Mouse (Mus musculus): ENCODE results near the gene Rgs3. TPM values are rescaled to one million over a fixed set of nuclear protein-coding genes. Genes with fewer than 3 reads are reported as not detected.

The Rgs3 gene
- total RNA-seq, 2 experiments from 2014 or later, result 25.8 to 27.3 TPM

GRCm38 (mm10) chr4:62636047-62636446 lies 76.4 kb downstream of the Rgs3 start:
- intact Hi-C loops (cut with DNase I), result no loop called here
- no peak for TF ChIP-seq CTCF (IDR thresholded peaks at IDR 0.05)
- no peak overlapping the region for H3K27ac ChIP-seq

GRCm38 (mm10) chr4:62637856-62638604 lies 78.4 kb downstream of the Rgs3 start:
- DNase-seq (ENCODE audit: extremely low spot score in 1 of 2, low spot score in 2 of 2), result no peak
- no peak overlapping the region for H3K4me3 ChIP-seq
- intact Hi-C loops (cut with DNase I), result no loop called here
- TF ChIP-seq CTCF (IDR thresholded peaks at IDR 0.05), result no peak
- no peak overlapping the region for H3K27ac ChIP-seq

More at GRCm38 (mm10) chr4:62636047-62636446, 76.4 kb downstream of the Rgs3 start:
- no peak overlapping the region for H3K4me3 ChIP-seq
- DNase-seq (ENCODE audit: extremely low spot score in 1 of 2, low spot score in 2 of 2), result no peak

- intact Hi-C loops (cut with DNase I), result no loop called here
- H3K27ac ChIP-seq, result peak overlapping the region; percentile 36
Observed at GRCm38 (mm10) chr4:62640496-62641229, 81.0 kb downstream of the Rgs3 start.

GRCm38 (mm10) chr4:62641230-62641589 lies 81.6 kb downstream of the Rgs3 start:
- no peak overlapping the region for H3K4me3 ChIP-seq
- no peak for DNase-seq (ENCODE audit: extremely low spot score in 1 of 2, low spot score in 2 of 2)
- peak overlapping the region; percentile 36 for H3K27ac ChIP-seq
- intact Hi-C loops (cut with DNase I), result no loop called here
- no peak for TF ChIP-seq CTCF (IDR thresholded peaks at IDR 0.05)

More at GRCm38 (mm10) chr4:62640496-62641229, 81.0 kb downstream of the Rgs3 start:
- DNase-seq (ENCODE audit: extremely low spot score in 1 of 2, low spot score in 2 of 2), result no peak
- no peak overlapping the region for H3K4me3 ChIP-seq
- no peak for TF ChIP-seq CTCF (IDR thresholded peaks at IDR 0.05)

GRCm38 (mm10) chr4:62641656-62642055 lies 82.0 kb downstream of the Rgs3 start:
- H3K27ac ChIP-seq, result peak overlapping the region; percentile 36; the same call in 1 of the 2 replicates
- DNase-seq (ENCODE audit: extremely low spot score in 1 of 2, low spot score in 2 of 2), result no peak
- no peak for TF ChIP-seq CTCF (IDR thresholded peaks at IDR 0.05)
- H3K4me3 ChIP-seq, result no peak overlapping the region
- intact Hi-C loops (cut with DNase I), result no loop called here

GRCm38 (mm10) chr4:62643401-62643800 lies 83.8 kb downstream of the Rgs3 start:
- no peak for TF ChIP-seq CTCF (IDR thresholded peaks at IDR 0.05)
- H3K27ac ChIP-seq, result no peak overlapping the region
- intact Hi-C loops (cut with DNase I), result no loop called here
- no peak for DNase-seq (ENCODE audit: extremely low spot score in 1 of 2, low spot score in 2 of 2)
- no peak overlapping the region for H3K4me3 ChIP-seq

GRCm38 (mm10) chr4:62644031-62644793 lies 84.6 kb downstream of the Rgs3 start:
- Histone ChIP-seq H3K27ac (no peak overlapping the region), H3K4me3 (no peak overlapping the region)
- no peak for TF ChIP-seq CTCF (IDR thresholded peaks at IDR 0.05)
- DNase-seq (ENCODE audit: extremely low spot score in 1 of 2, low spot score in 2 of 2), result no peak
- intact Hi-C loops (cut with DNase I), result no loop called here

- H3K27ac ChIP-seq, result no peak overlapping the region
- TF ChIP-seq CTCF (IDR thresholded peaks at IDR 0.05), result no peak
- intact Hi-C loops (cut with DNase I), result loop anchor here (5.0 kb wide), 1 partner anchor 46 kb away; no protein-coding TSS in a partner anchor
- DNase-seq (ENCODE audit: extremely low spot score in 1 of 2, low spot score in 2 of 2), result no peak
- no peak overlapping the region for H3K4me3 ChIP-seq
Observed at GRCm38 (mm10) chr4:62646556-62647248, 87.1 kb downstream of the Rgs3 start.

GRCm38 (mm10) chr4:62648848-62649247 lies 89.2 kb downstream of the Rgs3 start:
- no peak overlapping the region for H3K4me3 ChIP-seq
- TF ChIP-seq CTCF (IDR thresholded peaks at IDR 0.05), result no peak
- intact Hi-C loops (cut with DNase I), result loop anchor here (5.0 kb wide), 1 partner anchor 43 kb away; no protein-coding TSS in a partner anchor
- no peak overlapping the region for H3K27ac ChIP-seq
- no peak for DNase-seq (ENCODE audit: extremely low spot score in 1 of 2, low spot score in 2 of 2)

GRCm38 (mm10) chr4:62649536-62650230 lies 90.0 kb downstream of the Rgs3 start:
- Histone ChIP-seq H3K27ac (no peak overlapping the region), H3K4me3 (no peak overlapping the region)
- DNase-seq (ENCODE audit: extremely low spot score in 1 of 2, low spot score in 2 of 2), result no peak
- TF ChIP-seq CTCF (IDR thresholded peaks at IDR 0.05), result no peak
- intact Hi-C loops (cut with DNase I), result loop anchor here (5.0 kb wide), 1 partner anchor 43 kb away; no protein-coding TSS in a partner anchor

All from left cerebral cortex, adult 2 months (tissue).